Mouse (Mus musculus) effector memory CD4-positive, alpha-beta T cell, adult 7 months (primary cell): ENCODE data around the gene Tm9sf3. TPM values are rescaled to one million over a fixed set of nuclear protein-coding genes. Genes with fewer than 3 reads are reported as not detected.

Experiments
- polyA plus RNA-seq: library from polyadenylated mRNA; unstranded; fragments of 100-300 nt; shearing (Covaris generic); gene quantifications from one replicate; pipeline ENCODE4 v1.2.1, GENCODE M21; 2017

The Tm9sf3 gene
- polyA plus RNA-seq: 254 TPM

DNA sequence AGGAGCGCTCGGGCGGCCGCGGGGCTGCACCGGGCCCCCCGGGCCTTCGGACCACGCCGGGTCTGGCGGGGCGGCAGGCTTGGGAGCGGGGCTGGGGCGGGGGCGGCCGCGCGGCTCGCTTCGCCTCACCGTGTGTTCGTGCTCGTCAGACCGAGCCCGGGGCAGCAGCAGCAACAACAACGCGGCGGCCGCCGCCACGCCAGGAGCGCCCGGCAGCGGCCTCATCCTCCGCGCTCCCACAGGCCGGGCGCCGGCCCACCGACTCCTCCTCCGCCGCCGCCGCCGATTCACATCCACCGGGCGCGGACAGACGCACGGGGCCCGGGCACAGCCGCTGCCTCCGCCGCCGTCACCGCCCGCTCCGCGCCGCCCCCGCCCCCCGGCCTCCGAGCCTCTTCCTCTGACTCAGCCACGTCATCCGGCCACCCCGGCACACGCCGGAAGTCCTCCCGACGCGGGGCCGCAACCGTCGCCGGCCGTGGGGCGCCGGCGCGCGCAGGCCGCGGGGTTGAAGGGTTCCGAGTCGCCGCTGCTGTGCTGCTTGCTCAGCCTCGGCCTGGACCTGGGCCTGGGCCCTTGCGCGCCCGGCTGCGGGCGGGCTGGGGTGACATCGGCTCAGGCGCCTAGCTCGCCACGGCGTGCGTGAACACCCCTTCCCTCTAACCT, at the start of gene Tm9sf3:
Tm9sf3 (minus strand) TSS at position 368 of the 666 bp plus-strand sequence.

GRCm38 (mm10) chr19:41206811-41207344, 56.9 kb downstream of the Tm9sf3 start, which contains the start of gene Tll2:
Gene Tll2, minus strand, starts transcription at chr19:41206835.

Other genes starting within 250 kb of the Tm9sf3 start
- not detected for gene Dntt, start 234.7 kb downstream of the Tm9sf3 start, polyA plus RNA-seq
- gene Opalin, start 186.9 kb downstream of the Tm9sf3 start, polyA plus RNA-seq: not detected
- gene Tll2, start 57.2 kb downstream of the Tm9sf3 start, polyA plus RNA-seq: 0.13 TPM
- 21.7 TPM for gene Pik3ap1, start 121.1 kb upstream of the Tm9sf3 start, polyA plus RNA-seq
- gene Lcor, start 218.6 kb upstream of the Tm9sf3 start, polyA plus RNA-seq: 13.4 TPM